Mouse (Mus musculus) cerebellum, postnatal 36 days (tissue): ENCODE data around the gene Neurl4.
"Not testable (repeated sequence)": the region's sequence is repeated elsewhere in the genome, so short reads cannot be mapped to it uniquely, and the experiment has no call there.

Experiments
- DNase-seq, 2 experiments: peaks; one replicate each; pipeline ENCODE4 v3.0.0; 2021 to 2022; ENCODE audit warnings: mixed read lengths in 2 of 2

Neurl4 gene

DNA sequence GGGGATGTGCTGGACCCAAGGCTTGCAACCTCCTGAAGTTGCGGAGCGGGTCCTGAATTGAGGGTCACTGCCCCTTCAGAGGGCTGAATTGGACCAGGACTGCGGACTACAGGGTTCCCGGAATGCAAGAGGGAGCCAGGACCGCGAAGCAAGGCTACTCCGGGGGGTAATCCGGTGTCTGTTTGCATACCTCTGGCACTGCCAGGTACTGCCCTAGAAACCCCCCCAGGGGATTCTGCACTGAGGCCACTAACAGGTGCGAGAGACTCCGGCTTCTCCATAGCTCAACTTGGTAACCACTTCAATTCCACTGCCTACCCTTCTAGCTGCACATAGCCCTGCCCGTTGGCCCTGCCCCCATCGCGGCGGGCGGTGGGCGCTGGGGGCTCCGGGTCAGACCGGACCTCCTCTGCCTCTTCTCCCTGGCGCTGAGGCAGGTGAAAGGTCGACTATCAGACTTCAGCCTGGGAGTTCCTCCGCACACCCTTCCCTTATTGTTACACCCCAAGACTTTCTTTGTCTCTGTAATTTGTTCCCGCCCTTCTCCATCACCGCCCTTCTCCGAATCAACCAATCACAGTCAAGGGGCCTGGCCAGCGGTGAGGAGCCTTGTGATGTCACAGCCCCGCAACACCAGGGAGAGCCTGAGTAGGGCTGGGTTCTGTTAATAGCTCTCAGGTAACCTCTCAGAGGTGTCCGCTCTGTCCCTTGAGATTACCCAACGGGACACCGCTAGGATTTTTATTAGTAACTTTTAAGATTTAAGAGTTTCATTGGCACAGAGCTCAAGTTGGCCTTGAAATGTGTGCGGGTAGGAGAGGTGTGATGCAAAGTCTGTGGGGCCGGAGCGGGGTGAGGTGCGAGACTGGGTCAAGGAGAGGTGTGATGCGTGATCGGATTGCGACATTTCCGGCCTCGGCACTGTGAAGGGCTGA, at the start of gene Neurl4, which contains the start of gene 2810408A11Rik:
Neurl4 (plus strand) TSS at position 602 of the 935 bp plus-strand sequence.
2810408A11Rik (minus strand) TSS at position 517 of the 935 bp plus-strand sequence.
- peak; percentile 85 to 87 for DNase-seq

DNA sequence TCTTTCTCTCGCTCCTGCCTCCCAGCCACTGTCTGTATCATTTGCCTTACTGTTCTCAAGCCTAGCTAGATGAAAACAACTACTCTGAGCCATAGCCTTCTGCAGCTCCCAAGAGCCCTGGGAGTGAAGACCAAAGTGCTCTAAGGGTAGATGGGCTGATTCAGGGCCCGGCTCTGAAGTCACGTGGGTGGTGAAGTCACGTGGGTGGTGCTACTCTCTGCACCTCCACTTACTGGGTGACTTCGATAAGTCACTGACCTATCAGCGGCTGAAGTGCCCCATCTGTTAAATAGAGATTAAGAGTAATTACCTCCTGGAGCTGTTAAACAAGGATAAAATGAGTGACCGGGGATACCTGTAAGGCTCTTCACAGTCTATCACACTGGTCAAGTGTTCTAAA, 46.9 kb upstream of the Neurl4 start:
- DNase-seq = no peak

DNA sequence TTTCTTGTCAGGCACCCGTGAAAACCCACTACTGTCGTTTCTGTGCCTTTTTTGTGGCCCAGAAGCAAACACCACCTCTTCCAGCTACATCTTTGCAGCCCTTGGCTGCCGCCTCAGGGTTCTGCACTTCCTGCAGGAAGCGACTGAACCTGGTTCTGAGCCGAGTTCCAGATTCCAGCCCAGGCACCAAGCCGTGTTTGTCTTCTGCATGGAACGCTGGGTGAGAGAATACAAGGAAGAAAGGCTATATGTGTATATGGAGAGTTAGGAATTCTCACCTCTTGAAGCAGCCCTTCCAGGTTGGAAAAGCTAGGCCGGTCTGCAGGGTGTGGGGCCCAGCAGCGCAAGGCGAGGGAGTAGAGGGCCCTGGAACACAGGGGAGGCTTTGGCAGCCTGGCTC, 46.2 kb upstream of the Neurl4 start:
- no peak for DNase-seq

DNA sequence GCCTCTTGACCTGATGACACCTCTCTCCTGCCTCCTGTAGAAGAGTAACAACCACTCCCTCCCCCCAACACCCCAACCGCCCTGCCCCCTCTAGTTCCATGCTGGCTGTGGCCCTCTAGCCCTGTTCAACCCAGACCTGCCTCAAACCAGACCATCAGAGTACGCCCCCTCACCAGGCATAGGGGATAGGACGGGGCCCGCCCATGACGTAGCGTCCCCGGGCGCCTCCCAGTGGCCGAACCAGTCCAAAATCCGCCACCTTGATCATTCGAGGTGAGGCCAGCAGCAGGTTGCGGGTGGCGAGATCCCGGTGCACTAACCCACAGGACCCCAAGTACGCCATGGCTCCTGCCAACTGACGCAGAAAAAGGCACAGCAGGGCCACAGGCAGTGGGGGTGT, 45.5 kb upstream of the Neurl4 start:
- DNase-seq = peak; percentile 42 to 57

DNA sequence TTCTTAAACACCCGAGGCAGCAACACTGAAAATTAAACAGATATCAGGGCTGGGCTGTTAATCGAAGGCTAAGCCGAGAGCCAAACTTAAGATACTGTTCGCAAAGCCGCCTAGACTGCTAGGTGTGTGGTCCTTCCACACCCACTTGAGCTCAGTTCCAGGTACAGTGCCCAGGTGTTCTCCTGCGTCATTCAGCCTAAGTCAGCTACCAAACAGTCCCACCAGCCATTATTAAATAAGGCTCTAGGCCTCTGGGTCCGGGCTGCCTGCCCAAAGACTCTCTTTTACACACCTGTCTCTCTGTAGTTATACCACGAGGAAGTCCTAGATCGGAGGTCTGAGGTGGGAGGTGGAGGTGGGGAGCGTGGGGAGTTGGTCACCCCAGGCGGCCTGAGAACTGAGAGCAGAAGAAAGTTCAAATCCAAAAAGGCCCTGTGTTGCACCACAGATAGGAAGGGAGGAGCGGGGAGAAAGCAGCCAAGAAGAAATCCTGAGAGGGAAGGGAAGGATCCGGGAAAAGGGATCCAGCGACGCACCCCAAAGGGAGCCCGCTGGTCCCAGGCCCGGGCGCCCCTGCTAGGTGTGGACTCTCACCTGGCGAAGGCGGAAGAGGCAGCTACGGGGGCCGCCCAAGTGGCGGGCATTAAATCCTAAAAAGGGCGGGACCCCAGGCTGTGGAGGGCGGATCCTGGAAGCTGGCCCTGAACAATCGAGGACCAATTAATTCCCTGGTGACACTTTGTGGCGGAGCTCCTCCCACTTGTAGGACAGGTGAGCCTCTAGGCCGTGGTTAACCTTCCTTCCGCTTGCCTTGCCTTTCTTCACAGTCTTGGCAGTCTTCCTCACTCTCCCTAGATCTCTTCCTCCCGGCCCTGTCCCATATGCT, 42.5 kb upstream of the Neurl4 start, which contains the start of gene Tnk1:
Tnk1 (minus strand) TSS at position 618 of the 886 bp plus-strand sequence.
- no peak for DNase-seq

DNA sequence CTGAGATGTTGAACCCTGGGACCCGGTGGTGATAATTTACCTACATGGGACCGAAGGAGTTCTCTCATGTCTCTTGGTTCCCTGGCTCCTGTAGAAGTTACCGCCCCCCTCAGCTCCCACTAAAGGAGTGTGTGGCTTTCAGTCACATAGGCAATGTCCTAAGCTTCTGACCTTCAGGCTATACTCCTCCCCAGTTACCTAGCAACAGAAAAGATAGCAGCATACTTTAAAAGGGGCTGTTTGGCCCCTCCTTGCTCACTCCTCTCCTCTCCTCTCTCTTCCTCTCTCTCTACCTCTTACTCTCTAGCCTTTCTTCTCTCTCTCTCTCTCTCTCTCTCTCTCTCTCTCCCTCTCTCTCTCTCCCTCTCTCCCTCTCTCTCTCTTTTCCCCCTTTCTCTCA, 37.1 kb upstream of the Neurl4 start:
- DNase-seq = not testable (repeated sequence)

DNA sequence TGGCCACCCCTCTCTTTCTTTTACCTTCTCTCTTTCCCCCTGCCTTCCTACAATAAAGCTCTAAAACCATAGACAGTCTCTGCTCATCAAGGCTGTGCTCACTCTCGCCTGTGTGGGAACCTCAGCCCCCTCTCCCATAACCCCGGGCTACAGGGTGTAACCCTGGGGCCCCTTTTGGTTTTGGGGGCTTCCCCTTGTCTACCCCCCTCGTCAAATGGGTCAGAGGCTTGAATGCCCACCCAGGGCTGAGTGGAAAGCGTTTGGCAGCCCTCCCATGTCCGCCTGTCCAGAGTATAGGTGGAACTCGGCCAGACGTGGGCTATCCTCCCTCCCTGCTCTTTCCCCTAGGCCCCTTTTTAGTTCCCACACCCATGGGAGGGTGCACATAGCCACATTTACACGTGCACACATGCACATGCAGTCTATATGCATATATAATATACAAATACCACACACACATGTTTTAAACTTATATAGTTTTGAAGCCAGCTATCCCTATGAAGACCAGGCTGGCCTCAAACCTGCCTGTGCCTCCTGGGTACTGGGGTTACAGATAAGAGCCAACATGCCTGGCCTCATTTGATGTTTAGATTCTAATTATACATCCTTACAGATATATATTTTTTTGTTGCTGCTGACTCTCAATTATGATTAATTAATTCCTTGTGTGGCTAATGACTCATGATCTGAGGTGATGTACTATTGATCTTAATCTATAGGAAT, 36.6 kb upstream of the Neurl4 start:
- no peak for DNase-seq

DNA sequence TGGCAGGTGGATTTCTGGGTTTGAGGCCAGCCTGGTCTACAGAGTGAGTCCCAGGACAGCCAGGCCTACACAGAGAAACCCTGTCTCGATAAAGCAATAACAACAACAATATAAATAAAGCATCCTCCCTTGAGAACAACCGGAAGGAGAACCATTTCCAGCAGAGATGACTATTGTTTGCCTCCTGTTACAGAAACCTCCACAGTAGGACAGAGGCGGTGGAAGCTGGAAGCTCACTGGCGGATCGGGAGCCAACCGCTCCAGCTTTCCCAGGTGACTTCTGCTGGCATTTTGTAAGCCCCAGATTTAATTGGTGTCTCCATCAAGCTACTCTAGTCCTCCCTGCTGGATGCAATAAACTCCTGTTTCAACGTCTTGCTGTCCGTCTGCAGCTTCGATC, 35.3 kb upstream of the Neurl4 start:
- no peak for DNase-seq

DNA sequence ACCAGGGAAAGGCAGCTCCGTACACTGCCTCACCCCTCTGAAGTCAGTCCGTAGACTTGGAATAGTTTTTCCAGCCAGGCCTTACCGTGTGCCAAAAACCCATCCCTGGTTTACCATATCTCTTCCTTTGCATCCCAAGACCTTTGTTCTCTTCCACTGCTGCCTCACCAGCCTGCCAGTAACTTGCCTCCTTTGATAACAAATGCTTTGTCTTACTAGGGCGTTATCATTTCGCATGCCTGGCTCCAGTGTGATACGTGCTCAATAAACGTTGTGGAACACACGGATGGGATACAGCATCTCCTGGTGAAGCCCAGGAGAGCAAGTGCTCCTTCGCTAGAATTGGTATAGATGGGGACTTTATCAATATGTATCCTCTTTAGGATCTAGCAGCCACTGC, 33.5 kb upstream of the Neurl4 start:
- no peak for DNase-seq

DNA sequence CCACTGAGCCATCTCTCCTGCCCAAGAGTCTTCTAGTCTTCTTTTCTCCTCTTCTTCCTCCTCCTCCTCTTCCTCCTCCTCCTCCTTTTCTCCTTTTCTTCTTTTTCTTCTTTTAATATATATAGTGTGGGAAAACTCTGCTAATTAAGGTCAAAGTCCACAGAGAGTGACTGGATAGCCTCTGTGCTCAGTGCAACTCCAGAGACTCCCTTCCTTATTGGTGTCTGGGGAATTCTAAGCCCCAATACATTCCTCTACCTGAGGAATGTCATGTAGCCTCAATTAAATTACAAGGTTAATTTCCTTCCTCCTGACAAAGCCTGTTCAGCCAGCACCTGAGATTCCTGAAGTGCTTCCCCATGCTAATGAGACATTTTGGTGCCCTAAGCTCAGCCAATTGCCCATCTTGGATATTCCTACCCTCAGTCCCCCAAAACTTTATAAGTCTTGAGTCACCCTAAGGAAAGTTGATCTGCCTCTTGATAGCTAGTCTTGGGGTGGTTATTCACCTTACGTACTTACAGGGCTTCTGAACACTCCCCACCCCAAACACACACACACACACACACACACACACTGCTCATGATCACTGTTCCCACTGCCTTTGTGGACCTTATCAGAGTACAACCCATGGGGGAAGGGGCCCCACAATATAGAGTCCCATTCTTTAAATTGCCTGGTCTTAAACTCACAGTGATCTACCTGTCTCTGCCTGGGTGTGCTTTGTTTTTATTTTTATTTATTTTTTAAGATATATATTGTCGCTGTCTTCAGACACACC, 30.4 kb upstream of the Neurl4 start:
- DNase-seq = no peak

DNA sequence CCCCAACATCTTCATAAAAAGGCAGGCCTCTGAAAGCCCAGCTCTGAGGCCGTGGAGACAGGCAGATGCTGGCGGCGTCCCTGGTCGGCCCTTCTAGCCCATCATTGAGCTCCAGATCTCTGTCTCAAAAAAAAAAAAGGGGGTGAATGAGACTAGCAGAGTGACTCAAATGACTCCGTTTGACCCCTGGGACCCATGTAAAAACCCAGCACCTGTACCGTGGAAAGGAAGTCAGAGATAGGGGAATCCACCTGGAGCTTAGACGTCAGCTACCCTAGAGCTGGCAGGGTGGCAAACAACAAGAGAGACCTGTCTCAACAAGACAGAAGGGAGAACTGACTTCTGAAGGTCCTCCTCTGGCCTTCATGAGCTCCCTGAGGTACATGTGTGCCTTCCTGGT, 29.1 kb upstream of the Neurl4 start:
- no peak for DNase-seq

DNA sequence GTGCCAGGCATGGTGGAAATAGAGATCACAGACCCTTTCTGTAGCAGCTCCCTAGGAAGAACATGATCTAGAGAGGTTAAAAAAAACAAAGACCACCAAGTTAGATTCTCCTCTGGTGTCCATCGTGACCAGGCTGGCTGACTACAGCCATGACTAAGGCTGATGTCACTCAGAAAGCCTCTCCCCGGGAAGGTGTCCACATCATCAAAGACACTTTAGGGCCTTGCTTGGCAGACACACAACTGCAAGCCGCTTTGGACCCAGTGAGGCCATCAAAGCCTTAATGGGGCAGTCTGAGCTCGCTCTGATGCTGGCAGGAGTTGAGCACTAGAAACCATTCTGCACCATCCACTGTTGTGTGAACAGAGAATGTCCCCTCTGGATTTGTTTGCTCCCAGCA, 28.4 kb upstream of the Neurl4 start:
- DNase-seq = no peak

DNA sequence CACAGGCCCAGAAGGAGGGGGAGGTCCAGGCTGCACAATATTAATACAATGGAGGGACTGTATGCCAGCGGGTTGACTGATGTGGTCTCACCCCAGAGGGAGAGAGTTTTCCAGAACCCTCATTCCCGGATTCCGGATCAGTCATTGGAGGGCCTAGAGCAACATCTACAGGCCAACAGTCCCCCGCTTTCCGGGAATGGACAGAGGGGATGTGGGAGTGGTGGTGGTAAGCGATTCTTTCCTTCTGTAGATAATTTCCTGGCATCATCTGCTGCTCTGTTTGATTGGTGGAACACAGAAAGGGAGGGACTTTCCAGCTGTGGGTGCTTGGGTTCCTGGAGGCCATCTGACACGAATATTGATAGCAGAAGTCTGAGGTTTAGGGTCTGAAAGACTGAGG, 24.7 kb upstream of the Neurl4 start:
- no peak for DNase-seq

DNA sequence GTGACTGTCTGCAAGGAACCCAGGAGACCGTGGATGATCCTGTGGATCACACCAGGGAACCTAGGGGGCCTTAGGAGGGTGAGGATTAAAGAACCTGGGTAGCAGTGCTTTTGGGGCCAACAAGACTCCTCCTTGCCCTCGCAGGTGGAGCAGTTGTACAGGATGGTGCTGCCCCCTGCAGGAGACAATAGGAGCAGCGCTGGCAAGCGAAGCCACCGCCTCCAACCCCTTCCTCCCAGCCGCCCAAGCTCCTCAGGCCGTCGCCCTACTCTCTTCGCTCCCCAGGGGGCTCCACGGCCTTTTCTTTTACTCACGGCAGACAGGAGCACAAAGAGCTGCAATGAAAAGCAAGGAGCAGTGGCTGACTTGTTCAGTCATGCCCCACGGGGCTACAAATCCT, 24.0 kb upstream of the Neurl4 start:
- peak; percentile 86 to 87 for DNase-seq

DNA sequence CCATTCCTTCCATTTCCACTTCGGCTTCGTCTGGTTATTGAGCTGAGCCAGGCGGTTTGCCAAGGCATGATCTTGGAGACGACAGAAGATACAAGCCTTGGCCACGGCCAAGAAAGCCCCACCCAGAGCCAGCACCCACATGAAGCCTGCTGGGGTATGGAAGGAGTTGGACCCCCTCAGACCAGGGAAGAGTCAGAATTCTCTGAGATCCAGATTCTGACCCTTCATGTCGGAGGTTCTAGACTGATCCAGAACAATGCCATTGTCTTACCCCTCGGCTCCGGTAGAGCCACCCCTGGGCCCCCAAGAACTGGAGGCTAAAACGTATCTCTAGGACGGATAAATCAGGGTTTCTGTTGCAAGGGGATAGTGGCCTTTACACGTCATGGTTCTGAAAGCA, 23.0 kb upstream of the Neurl4 start, which contains the start of gene Tmem95:
Tmem95 (minus strand) TSS at position 141 of the 400 bp plus-strand sequence.
- DNase-seq = no peak

DNA sequence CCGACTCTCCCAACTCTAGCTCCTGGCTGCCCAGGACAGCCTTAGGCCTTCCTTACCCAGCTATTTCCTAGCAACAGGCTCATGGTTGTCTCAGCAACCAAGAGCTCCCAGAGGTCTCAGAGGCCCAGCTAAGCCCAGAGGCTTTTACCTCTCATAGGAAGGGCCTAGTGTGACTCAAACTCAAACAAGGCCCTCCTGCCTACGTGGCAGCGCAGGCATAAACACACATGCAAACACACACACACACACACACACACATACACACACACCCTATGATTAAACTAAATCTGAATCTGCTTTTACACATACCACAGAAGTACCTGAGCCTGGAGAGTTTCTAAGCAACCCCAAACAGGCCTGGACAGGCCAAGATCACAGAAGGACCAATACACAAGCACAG, 22.5 kb upstream of the Neurl4 start:
- no peak for DNase-seq

DNA sequence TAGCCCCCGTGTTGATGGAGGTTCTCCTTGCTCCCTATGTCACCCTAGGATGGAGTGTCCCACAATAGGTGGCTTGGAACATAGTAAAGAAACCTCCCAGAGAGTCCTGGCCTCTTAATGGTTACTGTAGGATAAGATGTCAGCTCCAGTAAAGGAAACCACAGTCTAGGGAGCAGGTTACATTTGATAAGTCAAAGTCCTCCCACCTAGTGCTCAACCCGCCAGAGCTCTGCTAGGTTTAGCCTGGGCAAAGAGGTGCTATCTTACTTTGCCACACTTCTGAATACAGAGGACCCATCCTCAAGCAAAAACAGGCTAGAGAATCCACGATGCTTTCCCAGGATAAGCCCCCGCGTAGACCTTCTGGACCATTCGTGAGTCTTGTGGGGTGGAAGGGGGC, 21.9 kb upstream of the Neurl4 start:
- DNase-seq = no peak

DNA sequence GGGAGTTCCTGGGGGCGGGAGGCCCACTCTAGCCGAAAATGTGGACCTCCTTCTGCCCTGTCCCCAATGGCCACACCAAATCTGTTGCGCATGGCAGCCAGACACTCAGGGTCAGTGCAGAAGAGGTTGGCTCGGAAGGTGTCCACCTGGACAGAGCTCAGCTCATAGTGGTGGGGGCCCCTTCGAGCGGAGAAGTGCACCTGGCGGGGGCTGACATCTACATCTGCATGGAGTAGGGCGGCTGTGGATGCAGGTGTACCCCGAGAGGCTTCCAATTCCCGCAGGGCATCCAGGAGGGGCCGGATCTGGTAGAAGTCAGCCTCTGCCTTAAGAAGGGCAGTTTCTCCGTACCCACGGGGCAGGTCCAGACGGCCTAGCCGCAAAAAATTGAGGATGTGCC, 21.2 kb upstream of the Neurl4 start:
- DNase-seq = no peak

DNA sequence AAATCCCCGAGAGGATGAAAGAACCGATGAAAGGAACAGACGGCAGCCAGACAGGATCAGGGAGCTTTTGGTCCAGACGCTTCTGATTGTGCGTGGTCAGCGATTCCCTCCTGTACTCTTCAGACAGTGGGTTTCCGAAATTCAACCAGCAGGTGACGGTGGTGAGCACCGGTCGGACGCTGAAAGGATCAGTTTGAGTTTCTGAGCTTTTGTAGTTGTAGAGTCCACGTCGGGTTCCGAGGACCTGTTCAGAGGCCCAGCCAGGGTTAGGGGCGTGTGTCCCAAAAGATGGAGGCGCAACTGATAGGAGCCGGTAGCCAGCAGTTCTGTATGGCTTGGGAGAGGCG, 20.4 kb upstream of the Neurl4 start:
- DNase-seq = peak; percentile 63 to 64

DNA sequence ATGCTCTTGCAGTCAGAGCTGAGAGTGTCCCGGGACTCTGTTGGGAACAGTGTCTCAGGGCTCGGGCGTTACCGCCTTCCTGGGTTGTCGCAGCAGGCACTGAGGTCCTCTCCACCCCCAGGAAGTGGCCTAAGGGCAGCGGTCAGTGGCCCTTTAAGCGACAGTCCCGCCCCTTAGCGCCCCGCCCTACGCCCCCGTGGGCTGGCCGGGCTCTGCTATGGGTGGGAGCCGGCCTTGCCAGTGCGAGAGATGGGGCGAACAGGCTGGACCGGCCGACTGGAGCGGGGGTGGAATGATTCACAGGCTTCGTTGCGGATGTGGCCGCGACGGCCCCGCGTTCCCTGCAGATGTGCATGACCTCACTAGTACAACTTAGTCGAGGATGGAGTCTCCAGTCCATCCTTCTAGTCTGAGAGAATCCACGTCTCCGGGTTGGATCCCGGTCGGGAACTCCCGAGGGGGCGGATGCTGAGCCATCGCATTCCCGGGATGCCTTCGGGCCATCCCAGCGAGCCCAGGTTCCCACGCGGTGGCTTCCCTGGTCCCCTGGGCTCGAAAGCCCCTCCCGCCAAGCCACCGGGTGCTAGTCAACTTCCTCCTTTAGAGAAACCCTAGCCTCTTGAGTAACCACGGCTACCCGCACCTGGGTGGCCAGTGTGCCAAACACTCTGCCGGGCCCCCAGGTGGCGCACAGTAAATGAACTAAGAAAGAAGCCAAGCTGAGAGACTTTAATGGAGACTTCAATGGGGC, 19.8 kb upstream of the Neurl4 start, which contains the start of gene Kctd11:
Kctd11 (minus strand) TSS at position 554 of the 751 bp plus-strand sequence.
- peak; percentile 69 to 81 for DNase-seq
